Mouse (Mus musculus) heart, embryonic 14.5 days (tissue): Measurements from ENCODE around the gene Arhgef2. TPM values are rescaled to one million over a fixed set of nuclear protein-coding genes. Genes with fewer than 3 reads are reported as not detected.
A peak's percentile ranks its signal among the peaks of the same experiment; 100 is the strongest.

Experiments
- ATAC-seq: fragments of 200-750 bp; cut with Nextera tagmentation; 2 replicates; pipeline ENCODE4 v1.8.0; 2017; ENCODE audit warnings: low read depth, moderate TSS enrichment; ENCODE audit not compliant: insufficient number of reproducible peaks, insufficient read depth, low FRiP score
- H3K27ac ChIP-seq, 2 experiments: fragments of 200-500 bp in 1 of 2; fragments of 300-500 bp in 1 of 2; sonication (generic) in 1 of 2; replicated peaks in 1 of 2; 2 replicates each; pipeline ENCODE4 v1.5.1; 2012 to 2014; ENCODE audit warnings: low read depth in 2 of 2, low read length in 2 of 2, control low read depth in 1 of 2, mild to moderate bottlenecking in 1 of 2, mixed read lengths in 1 of 2; ENCODE audit not compliant: control insufficient read depth in 1 of 2, insufficient read depth in 1 of 2
- H3K27me3 ChIP-seq: fragments of 300-500 bp; sonication (generic); 2 replicates; pipeline ENCODE4 v1.6.1; 2014; ENCODE audit warnings: mild to moderate bottlenecking, low read length, control low read depth; ENCODE audit not compliant: control insufficient read depth, insufficient read depth
- H3K36me3 ChIP-seq: fragments of 300-500 bp; sonication (generic); 2 replicates; pipeline ENCODE4 v1.6.1; 2014; ENCODE audit warnings: mild to moderate bottlenecking, control low read depth, low read length, mixed read lengths; ENCODE audit not compliant: control insufficient read depth, insufficient read depth
- H3K4me1 ChIP-seq, 2 experiments: fragments of 200-500 bp in 1 of 2; fragments of 300-500 bp in 1 of 2; sonication (generic) in 1 of 2; 2 replicates each; pipeline ENCODE4 v1.6.1; 2012 to 2014; ENCODE audit warnings: low read length in 2 of 2, control low read depth in 1 of 2, mixed read lengths in 1 of 2; ENCODE audit not compliant: control insufficient read depth in 2 of 2, insufficient read depth in 2 of 2
- H3K4me2 ChIP-seq: fragments of 300-500 bp; sonication (generic); 2 replicates; pipeline ENCODE4 v1.6.1; 2014; ENCODE audit warnings: mild to moderate bottlenecking, low read length
- H3K4me3 ChIP-seq, 2 experiments: fragments of 200-500 bp in 1 of 2; fragments of 300-500 bp in 1 of 2; sonication (generic) in 1 of 2; 2 replicates each; pipeline ENCODE4 v1.5.1; 2012 to 2014; ENCODE audit warnings: low read length in 2 of 2, mild to moderate bottlenecking in 2 of 2, control low read depth in 1 of 2, low read depth in 1 of 2, moderate library complexity in 1 of 2; ENCODE audit not compliant: control insufficient read depth in 1 of 2, insufficient read depth in 1 of 2
- H3K9ac ChIP-seq: fragments of 300-500 bp; sonication (generic); 2 replicates; pipeline ENCODE4 v1.6.1; 2014; ENCODE audit warnings: mild to moderate bottlenecking, low read length
- H3K9me3 ChIP-seq: fragments of 300-500 bp; sonication (generic); 2 replicates; pipeline ENCODE4 v1.6.1; 2016; ENCODE audit warnings: low read length, control low read depth; ENCODE audit not compliant: control insufficient read depth
- WGBS: fragments of 180-500 bp; shearing (Covaris S2); extraction: QIAGEN DNeasy Blood & Tissue Kit; methylation state at CpG from one replicate; pipeline ENCODE4 v1.1.7; 2014; 5-methylcytosine and 5-hydroxymethylcytosine counted together
- polyA plus RNA-seq: library from polyadenylated mRNA; unstranded; fragments of >200 nt; fragmentation: Nextera tagmentation; extraction: Ambion mirVana; gene quantifications from 2 replicates; pipeline ENCODE4 v1.2.1, GENCODE M21; 2014

The Arhgef2 gene
- polyA plus RNA-seq, 1 experiment from 2014 or later: 94.2 TPM

DNA sequence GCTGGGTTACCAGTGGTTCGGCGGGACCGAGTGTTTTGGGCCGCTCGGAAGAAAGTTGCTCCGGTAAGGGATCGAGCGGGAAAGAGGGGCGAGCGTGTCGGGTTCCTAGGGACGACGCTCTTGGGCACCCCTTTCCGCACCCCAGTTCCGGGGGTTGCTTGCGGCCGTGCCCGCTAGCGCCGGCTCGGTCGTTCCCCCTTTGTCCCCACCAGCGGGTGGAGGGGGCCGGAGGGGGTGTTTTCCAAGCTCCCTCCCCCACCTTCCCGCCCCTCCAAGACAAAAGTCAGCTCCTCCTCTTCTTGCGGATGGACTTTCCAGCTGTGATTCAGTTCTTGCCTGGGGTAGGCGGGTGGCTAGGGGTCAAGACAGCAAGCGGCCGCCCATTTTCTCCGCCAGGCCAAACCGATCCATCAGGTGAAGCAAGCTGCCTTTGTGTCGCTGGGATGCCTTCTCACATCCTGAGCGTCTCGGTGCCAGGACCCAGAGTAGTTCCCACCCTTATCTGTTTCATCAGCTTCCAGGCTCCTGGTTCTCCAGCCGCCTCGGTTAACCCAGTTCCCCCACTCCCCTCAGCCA, 15.9 kb downstream of the Arhgef2 start:
- Histone ChIP-seq H3K27me3 (no peaks in the 10 kb centered on the region), H3K9me3 (no peaks in the 10 kb centered on the region), H3K9ac (peak overlapping the region; percentile 98), H3K27ac (peak overlapping the region; percentile 82 to 99), H3K4me3 (peak overlapping the region; percentile 86 to 89), H3K36me3 (peaks cover 20% of the 10 kb centered on the region), H3K4me1 (peaks cover 53 to 67% of the 10 kb centered on the region in 2 experiments), H3K4me2 (peak overlapping the region; percentile 77)
- WGBS: 0% methylated on average over 36 of the region's 36 CpGs
- 0 out of 2 replicates have a peak, but pooled peaks have one; percentile 7 for ATAC-seq

- Histone ChIP-seq H3K4me2 (peak overlapping the region; percentile 77), H3K36me3 (peaks cover 22% of the 10 kb centered on the region), H3K9ac (peak overlapping the region; percentile 98), H3K27me3 (no peaks in the 10 kb centered on the region), H3K27ac (peak overlapping the region; percentile 82 to 99), H3K4me1 (peaks cover 51 to 67% of the 10 kb centered on the region in 2 experiments), H3K4me3 (peak overlapping the region; percentile 86 to 89), H3K9me3 (no peaks in the 10 kb centered on the region)
- peak; percentile 11; the same call in 1 of the 2 replicates for ATAC-seq
- under 1% methylated on average over 24 of the region's 24 CpGs for WGBS
Measured at GRCm38 (mm10) chr3:88622113-88622940, 16.6 kb downstream of the Arhgef2 start.

- peak overlapping the region; percentile 82 to 99 for H3K27ac ChIP-seq
- H3K27me3 ChIP-seq: no peaks in the 10 kb centered on the region
- H3K36me3 ChIP-seq: peaks cover 26% of the 10 kb centered on the region
- H3K9ac ChIP-seq: peak overlapping the region; percentile 98
- WGBS: 2% methylated on average over 5 of the region's 6 CpGs
- peaks cover 55 to 67% of the 10 kb centered on the region in 2 experiments for H3K4me1 ChIP-seq
- peak; percentile 36; the same call in 1 of the 2 replicates for ATAC-seq
- H3K4me3 ChIP-seq: peak overlapping the region; percentile 86 to 89
- H3K4me2 ChIP-seq: peak overlapping the region; percentile 77
- no peaks in the 10 kb centered on the region for H3K9me3 ChIP-seq
Measured at GRCm38 (mm10) chr3:88622941-88623345, 17.2 kb downstream of the Arhgef2 start.

DNA sequence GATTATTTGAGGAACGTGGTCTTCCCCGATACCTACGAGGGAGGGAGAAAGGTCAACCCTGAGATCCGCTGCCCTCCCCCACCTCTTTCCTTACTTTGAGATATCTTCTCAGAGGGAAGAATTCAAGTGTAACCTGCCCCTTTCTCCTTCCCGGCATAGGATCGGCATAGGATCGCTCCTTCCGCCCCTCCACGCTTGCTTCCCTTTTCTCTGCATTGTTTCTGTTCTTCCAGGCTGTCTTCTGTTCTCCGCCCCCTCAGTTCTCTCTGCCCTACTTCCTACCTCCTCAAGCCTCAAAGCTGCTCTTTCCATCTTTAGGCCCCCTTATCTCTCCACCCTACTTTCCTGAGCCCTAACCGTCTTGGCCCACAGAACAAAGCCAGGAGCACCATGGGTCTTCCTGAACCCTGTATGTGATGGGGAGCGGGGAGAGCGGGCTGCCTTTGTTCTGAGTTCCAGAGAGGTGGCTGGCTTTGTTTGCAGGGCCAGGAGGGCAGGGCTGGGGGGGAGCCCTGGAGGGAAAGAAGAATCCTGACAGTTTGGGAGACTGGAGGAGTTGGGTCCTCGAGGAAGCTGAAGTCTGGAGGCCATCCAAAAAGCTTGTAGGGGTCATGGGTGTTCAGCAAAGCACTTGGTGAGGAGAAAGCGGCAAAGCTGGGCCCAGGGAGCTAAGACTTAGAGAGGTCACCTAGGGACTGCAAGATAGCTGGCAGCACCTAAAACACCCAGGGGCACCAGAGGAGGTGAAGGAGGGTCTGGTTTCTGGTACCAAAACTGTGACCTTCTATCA, 17.8 kb downstream of the Arhgef2 start:
- peak; percentile 2; the same call in 1 of the 2 replicates for ATAC-seq
- peak overlapping the region; percentile 77 for H3K4me2 ChIP-seq
- peak overlapping the region; percentile 98 for H3K9ac ChIP-seq
- H3K4me1 ChIP-seq: peaks cover 53 to 67% of the 10 kb centered on the region in 2 experiments
- 8% methylated on average over 15 of the region's 15 CpGs for WGBS
- peak overlapping the region; percentile 86 to 89 for H3K4me3 ChIP-seq
- H3K9me3 ChIP-seq: no peaks in the 10 kb centered on the region
- peak overlapping the region; percentile 82 to 99 for H3K27ac ChIP-seq
- H3K36me3 ChIP-seq: peaks cover 31% of the 10 kb centered on the region
- no peaks in the 10 kb centered on the region for H3K27me3 ChIP-seq

- 38% methylated on average over 4 of the region's 4 CpGs for WGBS
- Histone ChIP-seq H3K9me3 (no peaks in the 10 kb centered on the region), H3K27me3 (no peaks in the 10 kb centered on the region), H3K27ac (peak overlapping the region in 1 of 2 experiments; percentile 99; a peak in 2 of 4 replicates), H3K4me1 (peaks cover 55 to 68% of the 10 kb centered on the region in 2 experiments), H3K36me3 (peaks cover 38% of the 10 kb centered on the region), H3K9ac (peak overlapping the region; percentile 98), H3K4me3 (peak overlapping the region; percentile 9 to 89; a peak in 3 of 4 replicates), H3K4me2 (peak overlapping the region; percentile 77)
- ATAC-seq: no peak
Measured at GRCm38 (mm10) chr3:88624324-88624723, 18.6 kb downstream of the Arhgef2 start.

DNA sequence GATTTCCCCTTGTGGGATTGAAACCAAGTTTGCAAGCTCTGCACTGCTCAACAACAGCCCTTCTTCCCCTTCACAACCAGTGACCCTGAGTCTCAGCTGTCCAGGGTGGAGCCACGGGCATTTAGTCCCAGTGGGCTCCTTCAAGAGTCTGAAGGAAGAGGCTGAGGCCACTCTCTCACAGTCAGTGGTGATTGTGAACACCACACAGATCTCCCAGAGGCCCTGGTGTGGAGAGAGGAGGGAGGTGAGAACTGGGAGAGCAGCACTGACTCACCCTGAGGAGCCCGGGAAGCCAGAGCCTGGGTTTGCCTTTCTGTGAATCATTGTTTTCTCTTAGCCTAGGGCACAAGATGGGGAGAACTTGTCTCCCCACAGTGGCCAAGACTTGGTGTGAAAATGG, 19.2 kb downstream of the Arhgef2 start:
- peaks cover 45% of the 10 kb centered on the region for H3K36me3 ChIP-seq
- no peak overlapping the region for H3K4me3 ChIP-seq
- no peak for ATAC-seq
- H3K9ac ChIP-seq: peak overlapping the region; percentile 98
- H3K4me2 ChIP-seq: peak overlapping the region; percentile 77
- peaks cover 55 to 68% of the 10 kb centered on the region in 2 experiments for H3K4me1 ChIP-seq
- no peaks in the 10 kb centered on the region for H3K9me3 ChIP-seq
- H3K27ac ChIP-seq: peak overlapping the region; percentile 10 to 99; a peak in 3 of 4 replicates
- WGBS: 48% methylated on average over 2 of the region's 2 CpGs
- H3K27me3 ChIP-seq: no peaks in the 10 kb centered on the region

DNA sequence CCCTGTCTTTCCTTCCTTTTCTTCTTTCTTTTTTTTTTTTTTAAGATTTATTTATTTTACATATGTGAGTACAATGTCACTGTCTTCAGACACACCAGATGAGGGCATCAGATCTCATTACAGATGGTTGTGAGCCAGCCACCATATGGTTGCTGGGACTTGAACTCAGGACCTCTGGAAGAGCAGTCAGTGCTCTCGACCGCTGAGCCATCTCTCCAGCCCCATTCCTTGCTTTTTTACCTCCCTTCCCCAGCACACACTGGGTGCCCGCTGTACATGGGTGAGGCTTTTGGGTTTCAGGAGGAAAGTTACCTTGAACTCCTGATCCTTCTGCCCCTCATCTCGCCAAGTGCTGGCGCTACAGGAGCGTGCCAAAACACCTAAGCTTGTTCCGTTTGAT, 19.8 kb downstream of the Arhgef2 start:
- H3K9me3 ChIP-seq: no peaks in the 10 kb centered on the region
- H3K4me1 ChIP-seq: peaks cover 54 to 68% of the 10 kb centered on the region in 2 experiments
- peak overlapping the region; percentile 77; the same call in 1 of the 2 replicates for H3K4me2 ChIP-seq
- peak overlapping the region in 1 of 2 experiments; percentile 99; a peak in 1 of 4 replicates for H3K27ac ChIP-seq
- H3K27me3 ChIP-seq: no peaks in the 10 kb centered on the region
- peak overlapping the region; percentile 48; the same call in 1 of the 2 replicates for H3K9ac ChIP-seq
- no peak for ATAC-seq
- no peak overlapping the region for H3K4me3 ChIP-seq
- 88% methylated on average over 7 of the region's 7 CpGs for WGBS
- H3K36me3 ChIP-seq: peaks cover 51% of the 10 kb centered on the region
